Mouse (Mus musculus): Measurements from ENCODE around the gene Aifm1. TPM values are rescaled to one million over a fixed set of nuclear protein-coding genes. Genes with fewer than 3 reads are reported as not detected.

Aifm1 gene
- polyA plus RNA-seq, 1 experiment from 2014 or later, result 75.5 TPM

Other genes starting within 250 kb of the Aifm1 start
- 4.2 and 4.7 TPM in 2 replicates for gene Bcorl1, start 172.2 kb downstream of the Aifm1 start, polyA plus RNA-seq (2014; fragmentation: Nextera tagmentation; extraction: Ambion mirVana)
- gene Elf4, start 50.4 kb downstream of the Aifm1 start, polyA plus RNA-seq (2014; fragmentation: Nextera tagmentation; extraction: Ambion mirVana), result 2.0 and 2.2 TPM in 2 replicates
- gene Rab33a, start 5.7 kb upstream of the Aifm1 start, polyA plus RNA-seq (2014; fragmentation: Nextera tagmentation; extraction: Ambion mirVana), result 25.2 and 27.3 TPM in 2 replicates
- gene Zfp280c, start 80.9 kb upstream of the Aifm1 start, polyA plus RNA-seq (2014; fragmentation: Nextera tagmentation; extraction: Ambion mirVana), result 21.2 and 24.4 TPM in 2 replicates
- 26.8 and 30.3 TPM in 2 replicates for gene Slc25a14, start 109.8 kb upstream of the Aifm1 start, polyA plus RNA-seq (2014; fragmentation: Nextera tagmentation; extraction: Ambion mirVana)
- not detected in 2 replicates for gene Gpr119, start 160.9 kb upstream of the Aifm1 start, polyA plus RNA-seq (2014; fragmentation: Nextera tagmentation; extraction: Ambion mirVana)
- gene Rbmx2, start 181.4 kb upstream of the Aifm1 start, polyA plus RNA-seq (2014; fragmentation: Nextera tagmentation; extraction: Ambion mirVana), result 25.2 and 25.3 TPM in 2 replicates

Measured in midbrain, embryonic 11.5 days (tissue).